Mouse (Mus musculus) brain, embryonic 14.5 days (tissue): ENCODE data around the gene Fads6.

Experiments
- CTCF ChIP-seq: fragments of 200-500 bp; IDR thresholded peaks from 2 replicates; pipeline ENCODE4 v1.5.1; 2012; ENCODE audit warnings: inconsistent platforms, mild to moderate bottlenecking, moderate library complexity, borderline replicate concordance; ENCODE audit not compliant: insufficient read depth, insufficient read length; ENCODE audit errors: extremely low read depth
- POLR2A ChIP-seq: fragments of 200-500 bp; IDR thresholded peaks from 2 replicates; pipeline ENCODE4 v1.6.1; 2012; ENCODE audit warnings: mild to moderate bottlenecking, inconsistent platforms, borderline replicate concordance; ENCODE audit not compliant: poor library complexity, insufficient read depth, insufficient read length, severe bottlenecking; ENCODE audit errors: extremely low read depth

- TF ChIP-seq CTCF: no peak
- TF ChIP-seq POLR2A: no peak
Measured at GRCm38 (mm10) chr11:115314249-115314648, 16.8 kb upstream of the Fads6 start.
